Mouse (Mus musculus): ENCODE results near the gene Mcl1. TPM values are rescaled to one million over a fixed set of nuclear protein-coding genes. Genes with fewer than 3 reads are reported as not detected.
"Not testable (repeated sequence)": the region's sequence is repeated elsewhere in the genome, so short reads cannot be mapped to it uniquely, and the experiment has no call there.

Gene Mcl1
- polyA plus RNA-seq (2012; rRNA removed): 30.9 and 77.4 TPM in 2 replicates

- no peak for DNase-seq (ENCODE audit: low read depth, low spot score)
- WGBS: 0% methylated on average over 43 of the region's 43 CpGs
These were observed at the start of gene Mcl1 for GRCm38 (mm10) chr3:95658236-95658867. Gene Mcl1 (plus strand): TSS chr3:95658788.

- WGBS: 52% methylated on average over 3 of the region's 3 CpGs
- DNase-seq (ENCODE audit: low read depth, low spot score): no peak
These were observed 49.4 kb upstream of the Mcl1 start for GRCm38 (mm10) chr3:95609195-95609594.

- peak; percentile 70 for DNase-seq (ENCODE audit: low read depth, low spot score)
- WGBS: 43% methylated on average over 1 of the region's 1 CpGs
These were observed 44.6 kb upstream of the Mcl1 start for GRCm38 (mm10) chr3:95613996-95614395.

GRCm38 (mm10) chr3:95618511-95618910 is 40.1 kb upstream of the Mcl1 start:
- 77% methylated on average over 1 of the region's 1 CpGs for whole genome bisulfite sequencing
- no peak for DNase-seq (ENCODE audit: low read depth, low spot score)

GRCm38 (mm10) chr3:95621241-95621640 is 37.3 kb upstream of the Mcl1 start:
- WGBS: 90% methylated on average over 1 of the region's 1 CpGs

GRCm38 (mm10) chr3:95622421-95622820 is 36.2 kb upstream of the Mcl1 start:
- WGBS: 96% methylated on average over 20 of the region's 20 CpGs
- not testable (repeated sequence) for DNase-seq (ENCODE audit: low read depth, low spot score)

More at GRCm38 (mm10) chr3:95621241-95621640, 37.3 kb upstream of the Mcl1 start:
- DNase-seq (ENCODE audit: low read depth, low spot score): no peak

- DNase-seq (ENCODE audit: low read depth, low spot score): no peak
These were observed 35.0 kb upstream of the Mcl1 start for GRCm38 (mm10) chr3:95623551-95623950.

GRCm38 (mm10) chr3:95623991-95624515 is 34.5 kb upstream of the Mcl1 start:
- 66% methylated on average over 5 of the region's 5 CpGs for WGBS
- not testable (repeated sequence) for DNase-seq (ENCODE audit: low read depth, low spot score)

More at GRCm38 (mm10) chr3:95623551-95623950, 35.0 kb upstream of the Mcl1 start:
- WGBS: 56% methylated on average over 2 of the region's 2 CpGs

GRCm38 (mm10) chr3:95624628-95625503 is 33.7 kb upstream of the Mcl1 start, which contains the start of gene Ensa:
Gene Ensa (plus strand): TSS chr3:95624993.
- DNase-seq (ENCODE audit: low read depth, low spot score): peak; percentile 96
- WGBS: 1% methylated on average over 44 of the region's 44 CpGs

- no peak for DNase-seq (ENCODE audit: low read depth, low spot score)
- 76% methylated on average over 5 of the region's 5 CpGs for WGBS
These were observed 30.8 kb upstream of the Mcl1 start for GRCm38 (mm10) chr3:95627763-95628162.

- DNase-seq (ENCODE audit: low read depth, low spot score): no peak
- 56% methylated on average over 4 of the region's 4 CpGs for WGBS
These were observed 28.8 kb upstream of the Mcl1 start for GRCm38 (mm10) chr3:95629755-95630154.

GRCm38 (mm10) chr3:95630856-95631255 is 27.7 kb upstream of the Mcl1 start:
- no peak for DNase-seq (ENCODE audit: low read depth, low spot score)
- WGBS: 47% methylated on average over 3 of the region's 3 CpGs

GRCm38 (mm10) chr3:95631304-95631703 is 27.3 kb upstream of the Mcl1 start:
- DNase-seq (ENCODE audit: low read depth, low spot score): no peak
- 44% methylated on average over 6 of the region's 6 CpGs for WGBS

GRCm38 (mm10) chr3:95632648-95633588 is 25.7 kb upstream of the Mcl1 start:
- no peak for DNase-seq (ENCODE audit: low read depth, low spot score)
- WGBS: 60% methylated on average over 12 of the region's 12 CpGs

GRCm38 (mm10) chr3:95635636-95636035 is 23.0 kb upstream of the Mcl1 start:
- DNase-seq (ENCODE audit: low read depth, low spot score): no peak
- WGBS: 47% methylated on average over 4 of the region's 4 CpGs

- DNase-seq (ENCODE audit: low read depth, low spot score): no peak
- WGBS: 56% methylated on average over 4 of the region's 4 CpGs
These were observed 22.5 kb upstream of the Mcl1 start for GRCm38 (mm10) chr3:95636072-95636471.

GRCm38 (mm10) chr3:95639694-95640093 is 18.9 kb upstream of the Mcl1 start:
- 54% methylated on average over 1 of the region's 1 CpGs for WGBS
- no peak for DNase-seq (ENCODE audit: low read depth, low spot score)

- 46% methylated on average over 7 of the region's 7 CpGs for WGBS
- DNase-seq (ENCODE audit: low read depth, low spot score): no peak
These were observed 15.5 kb upstream of the Mcl1 start for GRCm38 (mm10) chr3:95643097-95643496.

Data from large intestine, adult 2 months (tissue).